Mouse (Mus musculus) ES-E14 (cell line): ENCODE results near the gene Akt1s1.

ENCODE experiments used
- MAFK ChIP-seq: IDR thresholded peaks from 2 replicates; pipeline ENCODE4 v1.6.1; 2014; ENCODE audit warnings: mild to moderate bottlenecking, low read depth, low read length, inconsistent platforms; ENCODE audit not compliant: insufficient read depth
- ZNF384 ChIP-seq: IDR thresholded peaks from 2 replicates; pipeline ENCODE4 v1.6.1; 2012; ENCODE audit warnings: low read depth, low read length, inconsistent platforms

DNA sequence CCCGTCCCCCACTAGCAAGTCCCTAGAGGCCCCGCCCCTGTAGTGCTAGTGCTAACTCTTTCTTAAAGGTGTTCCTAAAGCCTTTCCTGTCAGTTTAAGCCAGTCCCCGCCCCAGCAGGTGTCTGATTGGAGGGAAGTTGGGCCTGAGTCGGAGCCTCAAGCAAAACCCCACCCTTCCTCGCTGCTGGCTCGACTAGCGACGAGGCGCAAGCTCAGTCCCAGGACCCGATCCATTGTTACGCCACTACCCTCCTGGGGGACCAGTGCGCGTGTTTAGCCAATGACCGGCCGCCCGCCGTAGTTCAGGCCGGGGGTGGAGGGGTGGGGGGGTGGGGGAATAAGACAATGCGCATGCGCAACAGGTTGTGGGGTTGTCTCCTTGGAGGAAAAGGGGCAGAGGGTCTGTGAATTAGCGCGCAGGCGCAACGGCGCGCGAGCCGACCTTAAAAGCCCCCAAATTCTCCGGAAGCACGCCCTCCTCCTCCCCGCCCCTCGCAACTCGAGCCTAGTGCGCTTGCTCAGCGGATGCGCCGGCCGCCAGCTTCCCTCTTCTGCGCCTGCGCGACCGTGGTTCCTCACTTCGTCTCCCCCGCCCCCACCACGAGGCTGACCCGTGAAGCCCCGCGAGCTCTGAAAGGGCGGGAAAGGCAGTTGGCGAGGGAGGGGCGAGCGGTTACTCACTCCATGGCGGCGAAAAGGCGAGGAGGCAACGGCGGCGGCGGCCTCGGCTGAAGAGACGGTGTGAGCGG is 32.9 kb upstream of the Akt1s1 start, which contains the start of the genes Nup62 and Il4i1:
- TF ChIP-seq ZNF384 (no peak), MAFK (no peak)
